In the genomic region with DNA sequence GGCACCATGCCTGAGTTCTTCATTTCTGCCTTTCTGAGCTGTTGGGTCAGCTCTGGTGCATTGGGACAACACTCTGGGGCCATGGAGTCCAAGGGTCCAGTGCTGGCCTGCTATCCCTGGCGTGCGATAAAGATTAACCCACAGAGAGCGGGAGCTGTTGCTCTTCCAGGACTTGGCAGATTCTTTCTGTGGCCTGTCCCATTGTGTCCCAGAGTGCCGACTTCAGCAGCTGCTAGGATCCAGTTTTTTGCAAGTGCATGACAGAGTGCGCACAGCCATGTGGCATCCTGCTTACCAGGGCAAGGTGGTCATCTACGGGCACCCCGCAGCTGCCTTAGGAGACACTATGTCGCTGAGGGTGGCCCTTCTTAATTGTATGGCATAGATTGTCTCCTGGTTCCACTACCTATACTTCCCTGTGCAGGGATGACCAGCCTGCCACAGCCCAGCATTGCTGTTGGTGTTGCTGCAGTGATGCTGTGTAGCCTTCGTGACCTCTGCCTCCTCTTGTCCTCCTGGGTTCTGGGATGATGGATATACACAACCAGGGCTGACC, we compare ENCODE assay signal across 12 mouse cellular contexts. TPM values are rescaled to one million over a fixed set of nuclear protein-coding genes. Genes with fewer than 3 reads are reported as not detected.
A peak's percentile ranks its signal among the peaks of the same experiment; 100 is the strongest.
DNase-seq lines count a peak whose midpoint lies in the region; ATAC-seq and TF ChIP-seq lines count a peak whose summit lies in the region.
"Had no signal": no experiment of that assay in that cellular context is flagged by ENCODE, and none has a peak within 500 bp of the region (broad histone marks: within the 10 kb centered on the region; RNA-seq: fewer than 3 reads in every experiment).

No protein-coding gene starts in this region.

- 59% methylated on average over 9 of the region's 9 CpGs for WGBS in heart, adult 2 months
- 87% methylated on average over 9 of the region's 9 CpGs for WGBS in midbrain, embryonic 13.5 days
- WGBS in midbrain, embryonic 15.5 days = 87% methylated on average over 9 of the region's 9 CpGs

- TF ChIP-seq CTCF in heart, adult 2 months (IDR thresholded peaks at IDR 0.05) = no peak

- ATAC-seq in midbrain, embryonic 13.5 days = no peak
- ATAC-seq in midbrain, embryonic 15.5 days (replicated peaks) = no peak
- ATAC-seq: lung, postnatal 0 days had no signal

- H3K27me3 ChIP-seq in heart, adult 2 months (ENCODE audit: control insufficient read depth, insufficient read depth, low read length) = no peaks in the 10 kb centered on the region
- H3K27me3 ChIP-seq in midbrain, embryonic 13.5 days = no peaks in the 10 kb centered on the region
- H3K27me3 ChIP-seq in midbrain, embryonic 15.5 days (replicated peaks) = no peaks in the 10 kb centered on the region

- peaks cover 63% of the 10 kb centered on the region for H3K4me1 ChIP-seq in heart, adult 2 months (ENCODE audit: control insufficient read depth, insufficient read depth, low read length)
- H3K4me1 ChIP-seq in midbrain, embryonic 13.5 days (replicated peaks) = peaks cover 51% of the 10 kb centered on the region
- peaks cover 29% of the 10 kb centered on the region for H3K4me1 ChIP-seq in midbrain, embryonic 15.5 days

- no peak overlapping the region for H3K4me2 ChIP-seq in midbrain, embryonic 13.5 days (replicated peaks)
- no peak overlapping the region for H3K4me2 ChIP-seq in midbrain, embryonic 15.5 days

- no peak for TF ChIP-seq POLR2A in heart, adult 2 months (IDR thresholded peaks at IDR 0.05; ENCODE audit: insufficient read depth, low read depth, low read length)

- H3K27ac ChIP-seq in heart, adult 2 months = peak overlapping the region; percentile 15
- H3K27ac ChIP-seq in midbrain, embryonic 13.5 days = no peak overlapping the region
- H3K27ac ChIP-seq in midbrain, embryonic 15.5 days = no peak overlapping the region

- peaks cover 19% of the 10 kb centered on the region for H3K79me2 ChIP-seq in heart, adult 2 months (replicated peaks; ENCODE audit: control insufficient read depth, insufficient read depth, low read length)

- no peak overlapping the region for H3K4me3 ChIP-seq in heart, adult 2 months
- H3K4me3 ChIP-seq in midbrain, embryonic 13.5 days (replicated peaks) = no peak overlapping the region
- H3K4me3 ChIP-seq in midbrain, embryonic 15.5 days = no peak overlapping the region
- H3K4me3 ChIP-seq: myocyte had no signal

- no peak for DNase-seq in heart, adult 2 months
- DNase-seq in heart, postnatal 10 days = no peak
- peak; percentile 78 for DNase-seq in kidney, postnatal 14 days
- DNase-seq in yolk sac, embryonic 10.5 days (ENCODE audit: low spot score) = peak; percentile 87
- DNase-seq in layer of hippocampus, postnatal 14 days (ENCODE audit: low spot score in 2 of 2) = no peak
- DNase-seq in layer of hippocampus, postnatal 36 days = no peak
- DNase-seq: retina, postnatal 1 day had no signal

- no peak overlapping the region; the same call in 1 of the 2 replicates for H3K9ac ChIP-seq in heart, adult 2 months (ENCODE audit: low read depth, low read length)
- H3K9ac ChIP-seq in midbrain, embryonic 13.5 days (replicated peaks) = 0 out of 2 replicates have a peak overlapping the region, but pooled peaks have one; percentile 19
- no peak overlapping the region for H3K9ac ChIP-seq in midbrain, embryonic 15.5 days

- intact Hi-C loops in heart, adult 2 months (cut with DNase I) = no loop called here
- intact Hi-C loops in heart, postnatal 10 days (cut with DNase I) = no loop called here

- no peaks in the 10 kb centered on the region for H3K9me3 ChIP-seq in midbrain, embryonic 13.5 days
- H3K9me3 ChIP-seq in midbrain, embryonic 15.5 days = no peaks in the 10 kb centered on the region

- no peak for TF ChIP-seq EP300 in heart, adult 2 months (IDR thresholded peaks at IDR 0.05; ENCODE audit: insufficient read depth, low read depth, low read length)

- no peaks in the 10 kb centered on the region for H3K36me3 ChIP-seq in heart, adult 2 months (ENCODE audit: control insufficient read depth, insufficient read depth, low read length)
- peaks cover 5% of the 10 kb centered on the region for H3K36me3 ChIP-seq in midbrain, embryonic 13.5 days
- H3K36me3 ChIP-seq in midbrain, embryonic 15.5 days (replicated peaks) = no peaks in the 10 kb centered on the region

RNA-seq across cellular contexts. Expression of a gene that starts 7.7 kb away (rescaled TPM):
- 10 to 100 TPM; 27.0 to 28.0 TPM for total RNA-seq in heart, adult 2 months (2021)
- 37.5 and 44.2 TPM in 2 replicates for polyA plus RNA-seq in heart, adult 2 months (2012; rRNA removed)
- total RNA-seq in heart, postnatal 10 days (2021) = 10 to 100 TPM; 43.2 to 46.4 TPM
- polyA plus RNA-seq in midbrain, embryonic 13.5 days (2015; fragmentation: Nextera tagmentation; extraction: Ambion mirVana) = 92.8 and 99.6 TPM in 2 replicates
- 154 and 159 TPM in 2 replicates for polyA plus RNA-seq in midbrain, embryonic 15.5 days (2015; fragmentation: Nextera tagmentation; extraction: Ambion mirVana)
- 100 to 1,000 TPM; 330 to 352 TPM for total RNA-seq in layer of hippocampus, postnatal 14 days (2021)
- 100 to 1,000 TPM; 301 to 304 TPM for total RNA-seq in layer of hippocampus, postnatal 36 days (2021)

RNA-seq across cellular contexts. Expression of a gene that starts 9.0 kb away (rescaled TPM):
- total RNA-seq in heart, adult 2 months (2021) = not detected
- polyA plus RNA-seq in heart, adult 2 months (2012; rRNA removed) = 0.12 and 0.78 TPM in 2 replicates
- under 1 TPM; 0.14 to 0.37 TPM for total RNA-seq in heart, postnatal 10 days (2021)
- 4.9 and 5.5 TPM in 2 replicates for polyA plus RNA-seq in midbrain, embryonic 13.5 days (2015; fragmentation: Nextera tagmentation; extraction: Ambion mirVana)
- 6.9 and 8.0 TPM in 2 replicates for polyA plus RNA-seq in midbrain, embryonic 15.5 days (2015; fragmentation: Nextera tagmentation; extraction: Ambion mirVana)
- 1 to 10 TPM; 1.6 to 2.5 TPM for total RNA-seq in layer of hippocampus, postnatal 14 days (2021)
- 1 to 10 TPM in 1 of 2 experiments, under 1 TPM in 1; 0.65 to 1.7 TPM for total RNA-seq in layer of hippocampus, postnatal 36 days (2021)

RNA-seq across cellular contexts. Expression of a gene that starts 20.5 kb away (rescaled TPM):
- total RNA-seq in heart, adult 2 months (2021) = 10 to 100 TPM; 16.1 to 18.0 TPM
- 15.4 and 18.0 TPM in 2 replicates for polyA plus RNA-seq in heart, adult 2 months (2012; rRNA removed)
- 10 to 100 TPM; 21.0 to 23.6 TPM for total RNA-seq in heart, postnatal 10 days (2021)
- polyA plus RNA-seq in midbrain, embryonic 13.5 days (2015; fragmentation: Nextera tagmentation; extraction: Ambion mirVana) = 35.5 and 35.8 TPM in 2 replicates
- polyA plus RNA-seq in midbrain, embryonic 15.5 days (2015; fragmentation: Nextera tagmentation; extraction: Ambion mirVana) = 35.8 and 38.3 TPM in 2 replicates
- 10 to 100 TPM; 22.4 to 25.8 TPM for total RNA-seq in layer of hippocampus, postnatal 14 days (2021)
- 10 to 100 TPM; 28.9 to 30.1 TPM for total RNA-seq in layer of hippocampus, postnatal 36 days (2021)

RNA-seq across cellular contexts. Expression of a gene that starts 28.1 kb away (rescaled TPM):
- total RNA-seq in heart, adult 2 months (2021) = 1 to 10 TPM; 3.8 to 4.1 TPM
- 7.1 and 8.7 TPM in 2 replicates for polyA plus RNA-seq in heart, adult 2 months (2012; rRNA removed)
- total RNA-seq in heart, postnatal 10 days (2021) = 1 to 10 TPM; 7.7 to 8.5 TPM
- 4.7 and 4.9 TPM in 2 replicates for polyA plus RNA-seq in midbrain, embryonic 13.5 days (2015; fragmentation: Nextera tagmentation; extraction: Ambion mirVana)
- polyA plus RNA-seq in midbrain, embryonic 15.5 days (2015; fragmentation: Nextera tagmentation; extraction: Ambion mirVana) = 5.7 and 6.2 TPM in 2 replicates
- total RNA-seq in layer of hippocampus, postnatal 14 days (2021) = 1 to 10 TPM; 1.8 to 2.2 TPM
- 1 to 10 TPM in 1 of 2 experiments, under 1 TPM in 1; 0.91 to 1.1 TPM for total RNA-seq in layer of hippocampus, postnatal 36 days (2021)
- total RNA-seq: granulocyte monocyte progenitor cell, adult 5-6 weeks had no signal

RNA-seq across cellular contexts. Expression of a gene that starts 33.7 kb away (rescaled TPM):
- total RNA-seq in heart, adult 2 months (2021) = 100 to 1,000 TPM; 111 to 123 TPM
- polyA plus RNA-seq in heart, adult 2 months (2012; rRNA removed) = 151 TPM in 2 replicates
- total RNA-seq in heart, postnatal 10 days (2021) = 10 to 100 TPM; 66.5 to 68.3 TPM
- polyA plus RNA-seq in midbrain, embryonic 13.5 days (2015; fragmentation: Nextera tagmentation; extraction: Ambion mirVana) = 27.9 and 30.8 TPM in 2 replicates
- 36.4 and 38.5 TPM in 2 replicates for polyA plus RNA-seq in midbrain, embryonic 15.5 days (2015; fragmentation: Nextera tagmentation; extraction: Ambion mirVana)
- total RNA-seq in layer of hippocampus, postnatal 14 days (2021) = 10 to 100 TPM; 39.9 to 41.8 TPM
- 10 to 100 TPM; 39.3 to 56.0 TPM for total RNA-seq in layer of hippocampus, postnatal 36 days (2021)

Comparison
In these comparisons a context has a peak if more than half of its experiments do, and no peak if none do; other contexts are left out.
1. DNase-seq: peak in kidney, postnatal 14 days (single experiment) and yolk sac, embryonic 10.5 days (single experiment); none in heart, adult 2 months (0 of 2), heart, postnatal 10 days (0 of 2), layer of hippocampus, postnatal 14 days (0 of 2) and layer of hippocampus, postnatal 36 days (0 of 2).
2. RNA of a gene that starts 7.7 kb away (total RNA-seq): 330 to 352 TPM in layer of hippocampus, postnatal 14 days and 301 to 304 TPM in layer of hippocampus, postnatal 36 days; 43.2 to 46.4 TPM in heart, postnatal 10 days and 27.0 to 28.0 TPM in heart, adult 2 months; every median in the first group is over 4 times any median in the second.